Mouse (Mus musculus) macrophage (primary cell): ENCODE results near the gene Krt1. TPM values are rescaled to one million over a fixed set of nuclear protein-coding genes. Genes with fewer than 3 reads are reported as not detected.

Experiments
- H3K27ac ChIP-seq: fragments of 350-480 bp; formaldehyde crosslinking; 2 replicates; pipeline ENCODE4 v1.9.0; 2021
- H3K36me3 ChIP-seq: fragments of 350-480 bp; formaldehyde crosslinking; 2 replicates; pipeline ENCODE4 v1.9.0; 2021; ENCODE audit errors: inconsistent target
- H3K4me3 ChIP-seq: fragments of 350-480 bp; formaldehyde crosslinking; 2 replicates; pipeline ENCODE4 v1.9.0; 2021; ENCODE audit errors: inconsistent target
- H3K79me2 ChIP-seq: fragments of 350-480 bp; formaldehyde crosslinking; 2 replicates; pipeline ENCODE4 v1.9.0; 2021; ENCODE audit errors: inconsistent target
- WGBS: methylation state at CpG from one replicate; pipeline ENCODE4 v1.1.7; 2026; ENCODE audit warnings: inconsistent platforms; ENCODE audit not compliant: missing documents; 5-methylcytosine and 5-hydroxymethylcytosine counted together
- polyA plus RNA-seq: library from polyadenylated mRNA; stranded (reverse); fragments of 250-400 nt; gene quantifications from 3 replicates; pipeline ENCODE4 v1.2.4, GENCODE M21; 2018; ENCODE audit warnings: inconsistent platforms
- total RNA-seq, 78 experiments: library from RNA; depleted of rRNA; stranded (reverse); fragments of 250-400 nt; gene quantifications; 1 replicate in 9 of 78; 2 replicates in 24 of 78; 3 replicates in 43 of 78; 4 replicates in 2 of 78; pipeline ENCODE4 v1.2.4; 2018; ENCODE audit warnings: inconsistent platforms in 56 of 78

The Krt1 gene
- not detected for total RNA-seq (2018; cell fraction: chromatin; rRNA removed)
- total RNA-seq (2018; cell fraction: cytosol; rRNA removed), result not detected
- total RNA-seq (2018; cell fraction: nucleus; rRNA removed), result not detected
- not detected in 3 replicates for polyA plus RNA-seq

GRCm38 (mm10) chr15:101850694-101851093 lies at the start of gene Krt1:
Gene Krt1, minus strand, starts transcription at chr15:101850794.
- Histone ChIP-seq H3K4me3 (no peak within 1 kb of the TSS), H3K79me2 (no peaks in the 10 kb centered on the region), H3K27ac (no peak within 1 kb of the TSS), H3K36me3 (no peaks in the 10 kb centered on the region)
- 78% methylated on average over 6 of the region's 6 CpGs for WGBS

DNA sequence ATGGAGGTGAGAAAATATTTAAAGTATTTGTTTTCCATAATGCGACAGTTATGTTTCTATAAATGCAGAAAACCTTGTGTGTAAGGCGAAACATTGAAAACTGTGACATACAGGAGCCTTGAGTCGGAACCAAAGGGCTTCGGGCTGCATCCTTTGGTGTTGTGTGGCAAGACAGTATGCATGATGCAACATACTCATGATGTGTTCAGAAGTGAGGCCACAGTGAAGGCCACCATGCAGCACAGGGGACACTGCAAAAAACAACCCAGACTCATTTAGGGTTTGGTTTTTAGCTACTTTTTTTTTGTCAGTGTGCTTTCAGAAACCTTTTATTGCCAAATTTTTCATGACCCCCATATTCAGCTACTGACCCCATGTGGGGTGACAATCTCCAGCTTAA lies 44.6 kb upstream of the Krt1 start:
- WGBS, result 91% methylated on average over 4 of the region's 4 CpGs
- H3K27ac ChIP-seq, result no peak overlapping the region
- no peaks in the 10 kb centered on the region for H3K36me3 ChIP-seq
- H3K79me2 ChIP-seq, result no peaks in the 10 kb centered on the region
- no peak overlapping the region for H3K4me3 ChIP-seq

- Histone ChIP-seq H3K4me3 (no peak within 1 kb of the TSS), H3K79me2 (no peaks in the 10 kb centered on the region), H3K36me3 (no peaks in the 10 kb centered on the region), H3K27ac (no peak within 1 kb of the TSS)
- 65% methylated on average over 4 of the region's 4 CpGs for WGBS
Measured at GRCm38 (mm10) chr15:101892820-101893219, 42.2 kb upstream of the Krt1 start, which contains the start of gene Krt76. Gene Krt76, minus strand, starts transcription at chr15:101892920.

DNA sequence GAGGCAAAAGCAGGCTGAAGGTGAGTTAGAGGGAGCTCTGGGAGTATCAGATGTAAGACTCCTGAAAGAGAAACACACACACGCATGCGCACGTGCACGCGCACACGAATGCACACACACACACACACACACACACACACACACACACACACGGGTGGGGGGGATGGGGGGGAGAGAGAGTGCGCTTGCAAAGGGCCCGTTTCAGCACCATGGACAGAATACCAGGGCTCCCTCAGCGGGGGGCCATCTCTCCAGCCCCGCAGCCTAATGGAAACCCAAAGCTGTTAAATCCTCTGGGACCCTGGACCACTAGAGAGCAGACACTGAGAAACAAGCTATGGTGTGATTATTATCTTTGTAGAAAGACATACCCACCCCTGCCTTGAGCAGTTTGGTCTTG lies 29.2 kb upstream of the Krt1 start:
- Histone ChIP-seq H3K79me2 (no peaks in the 10 kb centered on the region), H3K27ac (no peak overlapping the region), H3K36me3 (no peaks in the 10 kb centered on the region), H3K4me3 (no peak overlapping the region)
- WGBS, result 30% methylated on average over 2 of the region's 11 CpGs

GRCm38 (mm10) chr15:101878041-101878440 lies 27.4 kb upstream of the Krt1 start:
- Histone ChIP-seq H3K79me2 (no peaks in the 10 kb centered on the region), H3K36me3 (no peaks in the 10 kb centered on the region), H3K4me3 (no peak overlapping the region), H3K27ac (no peak overlapping the region)
- WGBS, result 50% methylated on average over 2 of the region's 2 CpGs

DNA sequence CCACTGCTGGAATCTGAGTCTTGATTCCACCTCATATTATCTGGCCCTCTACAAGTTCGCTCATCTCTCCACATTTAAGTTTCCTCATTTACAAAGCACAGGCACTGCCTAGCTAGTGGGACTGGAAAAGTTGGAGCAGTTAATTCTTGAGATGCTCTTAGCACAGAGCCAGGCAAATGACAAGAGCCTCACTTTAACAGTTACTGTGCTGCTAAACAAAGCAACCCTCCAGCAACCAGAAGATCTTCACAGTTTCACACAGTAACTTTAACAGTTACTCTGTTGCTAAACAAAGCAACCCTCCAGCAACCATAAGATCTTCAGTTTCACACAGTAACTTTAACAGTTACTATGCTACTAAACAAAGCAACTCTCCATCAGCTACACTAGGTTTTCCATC lies 23.8 kb upstream of the Krt1 start:
- WGBS, result 85% methylated on average over 1 of the region's 1 CpGs
- Histone ChIP-seq H3K36me3 (no peaks in the 10 kb centered on the region), H3K79me2 (no peaks in the 10 kb centered on the region), H3K4me3 (no peak overlapping the region), H3K27ac (no peak overlapping the region)

- 79% methylated on average over 4 of the region's 4 CpGs for WGBS
Measured at GRCm38 (mm10) chr15:101873231-101873630, 22.6 kb upstream of the Krt1 start.

GRCm38 (mm10) chr15:101869431-101869830 lies 18.8 kb upstream of the Krt1 start, which contains the start of gene Krt77:
Gene Krt77, minus strand, starts transcription at chr15:101869705.
- Histone ChIP-seq H3K79me2 (no peaks in the 10 kb centered on the region), H3K36me3 (no peaks in the 10 kb centered on the region), H3K4me3 (no peak within 1 kb of the TSS), H3K27ac (no peak within 1 kb of the TSS)
- WGBS, result 52% methylated on average over 6 of the region's 6 CpGs

More at GRCm38 (mm10) chr15:101873231-101873630, 22.6 kb upstream of the Krt1 start:
- H3K4me3 ChIP-seq, result no peak overlapping the region
- no peak overlapping the region for H3K27ac ChIP-seq
- H3K79me2 ChIP-seq, result no peaks in the 10 kb centered on the region
- no peaks in the 10 kb centered on the region for H3K36me3 ChIP-seq

DNA sequence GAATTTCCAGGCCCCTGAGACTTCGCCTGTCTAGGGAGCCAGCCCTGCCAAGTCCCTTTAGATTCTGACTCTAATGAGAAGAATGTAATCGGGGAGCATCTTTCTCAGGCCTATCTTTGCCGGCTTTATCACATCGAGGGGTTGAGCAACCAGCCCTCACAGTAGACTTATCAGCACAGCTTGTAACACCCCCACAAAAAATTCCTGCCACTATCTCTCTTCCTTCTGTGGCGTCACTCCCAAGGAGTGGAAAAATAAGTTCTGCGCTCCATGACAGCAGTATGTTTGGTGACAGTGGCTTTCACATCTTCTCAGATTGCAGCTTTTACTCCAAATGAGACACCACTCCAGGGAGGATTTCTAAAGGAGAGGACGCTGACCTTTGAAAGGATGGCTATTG lies 16.2 kb upstream of the Krt1 start:
- Histone ChIP-seq H3K27ac (no peak overlapping the region), H3K36me3 (no peaks in the 10 kb centered on the region), H3K4me3 (no peak overlapping the region), H3K79me2 (no peaks in the 10 kb centered on the region)
- 86% methylated on average over 7 of the region's 7 CpGs for WGBS

DNA sequence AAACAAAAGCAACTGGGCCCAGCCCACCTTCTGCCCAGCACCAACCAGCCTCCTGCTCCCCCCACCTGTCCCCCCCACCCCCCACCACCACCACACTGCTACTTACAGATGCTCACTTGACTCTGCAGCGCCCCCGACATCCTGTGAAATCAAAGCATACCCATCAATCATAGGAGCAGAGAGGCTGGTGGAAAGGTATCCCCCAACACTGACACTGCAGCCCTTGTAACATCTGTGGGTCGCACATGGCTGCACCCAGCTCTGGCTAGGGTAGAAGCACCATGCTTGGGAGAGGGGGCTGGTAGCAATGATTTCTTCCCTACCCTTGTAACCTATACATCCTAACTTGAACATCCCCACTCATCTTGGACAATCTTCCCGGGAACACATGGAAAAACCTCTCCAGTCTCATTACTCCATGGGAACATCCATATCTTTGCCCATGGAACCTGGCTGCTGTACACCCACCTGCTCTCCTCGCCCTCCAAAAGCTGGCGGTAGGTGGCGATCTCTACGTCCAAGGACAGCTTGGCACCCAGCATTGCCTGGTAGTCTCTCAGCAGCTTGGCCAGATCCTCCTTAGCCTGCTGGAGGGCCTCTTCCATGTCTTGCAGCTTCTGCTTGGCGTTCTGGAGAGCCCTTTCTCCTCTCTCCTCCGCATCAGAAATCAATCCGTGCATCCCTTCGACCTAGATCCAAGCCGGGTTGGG lies 10.0 kb upstream of the Krt1 start:
- Histone ChIP-seq H3K79me2 (no peaks in the 10 kb centered on the region), H3K36me3 (no peaks in the 10 kb centered on the region), H3K4me3 (no peak overlapping the region), H3K27ac (no peak overlapping the region)
- 61% methylated on average over 13 of the region's 13 CpGs for WGBS

GRCm38 (mm10) chr15:101859735-101860170 lies 9.2 kb upstream of the Krt1 start:
- Histone ChIP-seq H3K36me3 (no peaks in the 10 kb centered on the region), H3K27ac (no peak overlapping the region), H3K79me2 (no peaks in the 10 kb centered on the region), H3K4me3 (no peak overlapping the region)
- WGBS, result 2% methylated on average over 33 of the region's 33 CpGs

- no peaks in the 10 kb centered on the region for H3K79me2 ChIP-seq
- H3K27ac ChIP-seq, result no peak overlapping the region
- no peaks in the 10 kb centered on the region for H3K36me3 ChIP-seq
- H3K4me3 ChIP-seq, result no peak overlapping the region
- WGBS, result 23% methylated on average over 11 of the region's 11 CpGs
Measured at GRCm38 (mm10) chr15:101858673-101859425, 8.3 kb upstream of the Krt1 start.

DNA sequence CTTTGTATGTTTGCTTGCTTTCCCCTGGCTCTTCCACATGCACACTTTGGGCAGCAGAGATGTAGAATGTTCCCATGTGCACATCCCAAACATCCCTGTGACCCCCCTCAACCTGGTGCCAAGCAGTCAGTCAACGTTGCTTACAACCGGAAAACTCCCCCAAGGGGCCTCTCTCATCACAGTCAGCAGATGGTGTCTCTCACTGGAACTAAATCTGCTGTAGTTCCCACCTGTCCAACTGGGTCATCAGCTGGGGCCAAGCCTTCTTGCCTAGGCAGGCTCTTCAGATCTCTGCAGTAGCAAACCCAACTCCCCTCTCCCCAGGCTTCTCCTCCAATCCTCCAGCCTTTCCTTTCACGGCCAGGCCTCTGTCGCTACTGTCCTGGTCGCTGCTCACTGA lies 6.1 kb upstream of the Krt1 start:
- WGBS, result 75% methylated on average over 5 of the region's 5 CpGs
- H3K79me2 ChIP-seq, result no peaks in the 10 kb centered on the region
- no peak overlapping the region for H3K27ac ChIP-seq
- H3K4me3 ChIP-seq, result no peak overlapping the region
- no peaks in the 10 kb centered on the region for H3K36me3 ChIP-seq

DNA sequence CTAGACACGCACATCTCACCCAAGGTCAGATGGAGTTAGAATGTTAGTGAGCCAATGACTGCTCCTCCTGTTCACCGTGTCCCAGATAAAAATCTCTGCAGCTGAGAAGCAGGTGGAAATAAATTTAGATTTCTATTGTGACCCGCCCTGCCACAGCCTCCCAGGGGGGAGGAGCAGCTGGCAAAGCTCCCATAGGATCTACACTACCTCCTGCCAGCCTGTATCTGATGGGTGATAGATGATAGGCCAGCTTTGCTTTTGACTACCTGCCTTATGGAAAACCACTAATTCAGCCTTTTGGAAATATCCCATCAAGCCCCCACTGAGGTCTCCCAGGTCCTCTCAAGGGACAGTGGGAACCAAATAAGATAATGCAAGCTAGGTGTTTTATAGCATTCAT lies 5.1 kb upstream of the Krt1 start:
- Histone ChIP-seq H3K4me3 (no peak overlapping the region), H3K36me3 (no peaks in the 10 kb centered on the region), H3K79me2 (no peaks in the 10 kb centered on the region), H3K27ac (no peak overlapping the region)
- 82% methylated on average over 3 of the region's 3 CpGs for WGBS

DNA sequence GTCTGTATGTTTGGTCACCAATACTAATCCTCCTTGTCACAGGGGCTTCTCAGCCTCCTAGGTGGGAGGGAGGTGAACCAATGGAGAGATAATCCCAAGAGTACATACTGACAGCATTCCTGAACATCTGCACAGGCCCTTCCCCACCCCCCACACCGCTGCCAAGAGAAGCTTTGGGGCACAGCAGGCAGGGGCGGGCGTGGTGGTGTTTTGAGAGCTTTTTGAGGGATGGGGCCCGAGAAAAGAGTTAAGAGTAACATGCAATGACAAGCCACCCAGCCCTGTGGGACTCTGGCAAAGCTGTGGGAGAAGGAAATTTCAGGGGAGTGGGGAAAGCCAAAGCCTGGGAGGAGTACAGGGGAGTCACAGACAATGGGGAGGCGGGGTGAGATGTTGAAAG lies 3.7 kb upstream of the Krt1 start:
- Histone ChIP-seq H3K4me3 (no peak overlapping the region), H3K79me2 (no peaks in the 10 kb centered on the region)
- 29% methylated on average over 5 of the region's 5 CpGs for WGBS

More for the DNA sequence above, 3.7 kb upstream of the Krt1 start:
- Histone ChIP-seq H3K27ac (no peak overlapping the region), H3K36me3 (no peaks in the 10 kb centered on the region)
